Mouse (Mus musculus): ENCODE data around the gene Mfsd13b. TPM values are rescaled to one million over a fixed set of nuclear protein-coding genes. Genes with fewer than 3 reads are reported as not detected.

Gene Mfsd13b
- polyA plus RNA-seq, 1 experiment from 2014 or later: 0.45 TPM

DNA sequence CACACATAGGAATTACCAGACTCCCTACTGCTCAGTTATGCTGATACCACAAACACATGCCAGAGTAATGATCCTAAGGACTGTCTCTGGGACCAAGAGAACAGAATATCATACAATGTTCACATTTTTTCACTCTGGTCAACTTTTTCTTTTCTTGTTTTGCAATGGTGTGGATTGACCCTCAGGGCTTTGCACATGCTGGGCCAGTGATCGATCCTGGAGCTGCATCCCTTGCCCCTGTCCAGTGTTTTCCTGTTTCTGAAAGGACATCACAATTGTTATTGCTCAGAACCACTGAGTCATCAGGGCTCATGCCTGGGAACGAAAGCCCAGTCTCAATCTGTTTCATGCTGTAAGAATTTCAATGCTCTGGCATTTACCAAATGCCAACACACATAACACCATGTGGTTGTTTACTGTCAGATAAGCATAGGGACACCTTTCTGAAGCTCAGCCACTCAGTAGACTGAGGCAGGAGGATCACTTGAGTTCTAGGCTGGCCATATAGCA lies 16.8 kb downstream of the Mfsd13b start:
- H3K4me1 ChIP-seq (replicated peaks): no peaks in the 10 kb centered on the region
- no peak overlapping the region for H3K27ac ChIP-seq (replicated peaks)
- H3K27me3 ChIP-seq: no peaks in the 10 kb centered on the region
- no peak overlapping the region for H3K4me2 ChIP-seq
- H3K9ac ChIP-seq: no peak overlapping the region
- no peak for ATAC-seq (ENCODE audit: low read depth)
- WGBS: 76% methylated on average over 2 of the region's 2 CpGs
- no peak overlapping the region for H3K4me3 ChIP-seq
- no peaks in the 10 kb centered on the region for H3K36me3 ChIP-seq
- no peaks in the 10 kb centered on the region for H3K9me3 ChIP-seq

DNA sequence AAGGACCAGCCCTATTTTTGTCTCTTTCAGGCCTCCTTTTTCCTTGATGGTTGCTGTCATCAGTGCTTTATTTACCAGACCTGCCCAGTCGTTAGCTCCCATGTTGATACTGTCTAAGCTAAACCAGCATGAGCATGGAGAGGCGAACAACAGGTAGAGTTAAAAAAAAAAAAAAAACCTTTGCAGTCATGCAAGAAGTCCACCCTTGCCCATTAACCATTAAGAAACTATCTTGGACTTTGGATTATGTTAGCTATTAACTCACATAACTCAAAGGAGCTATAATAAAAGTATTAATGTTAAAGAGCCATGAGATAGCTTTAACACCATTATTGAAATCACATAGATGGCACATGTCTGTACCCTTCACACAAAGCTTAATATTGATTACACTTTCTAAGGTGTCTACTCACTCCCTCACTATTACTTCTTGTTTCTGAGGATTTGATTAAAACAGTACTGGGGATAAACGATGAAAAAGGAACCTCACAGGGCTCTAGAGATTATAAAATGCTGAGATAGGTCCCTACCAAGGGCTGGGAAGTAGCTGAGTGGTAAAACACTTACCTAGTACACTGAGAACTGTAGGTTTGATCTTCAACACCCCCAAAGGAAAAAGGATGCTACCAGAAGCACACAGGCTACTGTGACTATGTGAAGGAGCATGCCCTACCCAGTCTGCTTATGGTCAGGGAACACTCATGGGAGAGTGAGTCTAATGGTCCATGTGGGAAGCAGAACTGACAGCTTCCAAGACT lies 17.9 kb downstream of the Mfsd13b start:
- H3K36me3 ChIP-seq: no peaks in the 10 kb centered on the region
- H3K9ac ChIP-seq: no peak overlapping the region
- ATAC-seq (ENCODE audit: low read depth): no peak
- no peaks in the 10 kb centered on the region for H3K9me3 ChIP-seq
- no peak overlapping the region for H3K4me2 ChIP-seq
- WGBS: 74% methylated on average over 3 of the region's 3 CpGs
- H3K27ac ChIP-seq (replicated peaks): no peak overlapping the region
- no peak overlapping the region for H3K4me3 ChIP-seq
- no peaks in the 10 kb centered on the region for H3K27me3 ChIP-seq
- H3K4me1 ChIP-seq (replicated peaks): no peaks in the 10 kb centered on the region

DNA sequence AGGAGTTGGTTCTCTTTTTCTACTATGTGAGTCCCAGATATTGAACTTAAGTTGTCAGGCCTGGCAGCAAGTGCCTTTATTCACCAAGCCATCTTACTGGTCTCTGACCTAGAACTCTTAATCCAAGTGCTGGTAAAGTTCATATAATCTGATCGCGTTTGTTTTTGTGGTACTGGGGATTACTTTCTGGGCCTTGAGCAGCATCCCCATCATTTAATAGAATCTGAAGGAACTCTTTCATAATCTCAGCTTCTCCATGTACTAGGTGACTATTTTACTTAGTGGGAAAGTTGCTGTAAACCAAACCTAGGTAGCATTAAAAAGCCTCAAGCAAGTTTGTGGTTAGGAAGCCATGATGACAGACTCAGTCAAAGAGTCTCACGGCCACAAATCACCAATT lies 19.6 kb downstream of the Mfsd13b start:
- 82% methylated on average over 3 of the region's 3 CpGs for WGBS
- Histone ChIP-seq H3K36me3 (no peaks in the 10 kb centered on the region), H3K9ac (no peak overlapping the region), H3K27ac (replicated peaks) (no peak overlapping the region), H3K9me3 (no peaks in the 10 kb centered on the region), H3K27me3 (no peaks in the 10 kb centered on the region), H3K4me2 (no peak overlapping the region), H3K4me3 (no peak overlapping the region), H3K4me1 (replicated peaks) (no peaks in the 10 kb centered on the region)
- no peak for ATAC-seq (ENCODE audit: low read depth)

DNA sequence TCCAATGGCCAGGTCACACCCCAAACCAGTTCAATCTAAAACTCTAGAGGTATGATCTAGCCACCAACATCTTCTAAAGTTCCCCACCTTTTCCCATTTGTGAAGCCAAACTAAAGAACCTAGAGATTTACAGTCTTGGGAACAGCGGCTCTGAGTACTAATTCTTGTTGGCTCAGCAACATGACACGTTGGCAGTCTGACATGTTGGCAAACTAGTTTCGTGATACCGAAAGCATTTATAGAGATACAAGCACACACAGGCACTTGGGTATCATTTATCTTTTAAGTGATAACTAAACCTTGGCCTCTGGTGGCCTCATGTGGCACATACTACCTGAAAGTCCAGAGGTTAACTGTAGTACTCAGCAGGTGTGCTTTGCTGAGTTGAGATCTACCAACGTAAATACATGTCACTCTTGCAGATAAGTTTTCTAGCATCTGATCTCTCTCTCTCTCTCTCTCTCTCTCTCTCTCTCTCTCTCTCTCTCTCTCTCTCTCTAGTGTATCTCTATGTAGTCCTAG lies 20.2 kb downstream of the Mfsd13b start:
- Histone ChIP-seq H3K9me3 (no peaks in the 10 kb centered on the region), H3K4me1 (replicated peaks) (no peaks in the 10 kb centered on the region), H3K4me2 (no peak overlapping the region), H3K36me3 (no peaks in the 10 kb centered on the region), H3K4me3 (no peak overlapping the region), H3K9ac (no peak overlapping the region), H3K27ac (replicated peaks) (no peak overlapping the region), H3K27me3 (no peaks in the 10 kb centered on the region)
- no peak for ATAC-seq (ENCODE audit: low read depth)
- WGBS: 86% methylated on average over 5 of the region's 5 CpGs

DNA sequence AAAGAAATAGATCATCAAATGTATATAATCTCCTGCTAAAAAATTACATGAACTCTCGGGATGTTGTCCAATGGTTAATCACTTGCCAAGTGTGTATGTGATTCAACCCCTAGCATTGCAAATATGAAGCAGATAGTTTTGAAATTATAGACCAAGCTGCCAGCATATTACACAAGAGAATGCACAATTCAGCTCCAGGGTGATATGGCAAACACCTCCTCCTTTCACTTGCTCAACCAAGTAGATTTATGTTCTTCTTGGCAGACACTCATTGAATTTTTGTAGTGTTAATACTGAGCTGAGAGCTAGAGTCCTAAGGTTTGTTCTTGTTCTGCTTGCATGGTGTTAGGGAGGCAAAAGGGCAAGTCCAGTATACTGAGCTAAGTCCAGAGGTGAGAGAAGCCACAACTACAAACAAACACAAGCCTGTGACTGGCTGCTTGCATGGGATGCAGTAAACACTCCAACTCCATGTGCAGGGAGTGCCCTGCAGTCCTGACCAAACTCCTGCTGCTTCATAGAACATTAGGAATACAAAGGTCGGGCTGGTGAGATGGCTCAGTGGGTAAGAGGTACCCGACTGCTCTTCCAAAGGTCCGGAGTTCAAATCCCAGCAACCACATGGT lies 21.6 kb downstream of the Mfsd13b start:
- no peaks in the 10 kb centered on the region for H3K4me1 ChIP-seq (replicated peaks)
- H3K27ac ChIP-seq (replicated peaks): no peak overlapping the region
- H3K36me3 ChIP-seq: no peaks in the 10 kb centered on the region
- WGBS: 75% methylated on average over 4 of the region's 4 CpGs
- no peak overlapping the region for H3K4me3 ChIP-seq
- ATAC-seq (ENCODE audit: low read depth): no peak
- H3K9me3 ChIP-seq: no peaks in the 10 kb centered on the region
- no peak overlapping the region for H3K4me2 ChIP-seq
- no peak overlapping the region for H3K9ac ChIP-seq
- no peaks in the 10 kb centered on the region for H3K27me3 ChIP-seq

DNA sequence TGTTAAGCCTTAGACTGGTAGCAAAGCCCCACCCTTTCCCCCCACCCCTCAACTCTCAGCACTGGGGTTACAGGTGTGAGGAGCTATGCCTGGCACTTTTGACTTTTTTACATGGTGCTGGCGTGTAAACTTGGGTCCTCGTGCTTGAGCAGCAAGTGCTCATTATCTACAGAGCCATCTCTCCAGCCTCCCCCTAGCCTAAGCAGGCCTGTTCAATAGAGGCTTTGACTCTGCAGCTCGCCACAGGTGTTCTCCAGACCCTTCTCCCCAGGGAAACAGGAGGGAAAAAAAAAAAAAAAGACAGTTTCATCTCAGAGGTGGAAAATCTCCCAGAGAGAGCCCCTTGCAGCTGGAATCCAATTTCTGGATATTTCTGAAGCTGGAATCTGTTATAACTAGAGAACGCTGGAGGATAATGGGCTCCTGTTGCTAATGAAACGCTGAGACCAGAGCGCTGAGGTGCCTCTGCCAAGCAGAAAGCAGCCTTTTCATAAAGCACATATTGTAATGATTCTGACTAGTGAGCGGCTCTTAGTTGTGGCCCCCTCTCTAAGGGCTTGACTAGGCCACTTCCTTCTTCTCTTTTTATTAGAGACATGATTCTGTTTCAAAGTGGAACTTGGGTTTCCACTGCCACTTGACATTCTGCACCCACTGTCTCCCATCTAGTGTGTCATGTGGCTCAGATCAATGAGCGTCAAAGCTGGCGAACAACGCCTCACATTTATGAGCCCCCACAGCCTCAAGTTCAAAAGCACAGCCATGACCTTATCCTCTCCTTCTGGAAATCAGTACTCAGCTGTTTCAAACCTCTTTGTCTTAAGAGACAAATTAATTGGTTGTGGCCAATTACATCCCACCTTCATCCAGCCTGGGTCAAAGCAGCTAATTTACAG lies 29.7 kb downstream of the Mfsd13b start:
- H3K27me3 ChIP-seq: no peaks in the 10 kb centered on the region
- WGBS: 57% methylated on average over 10 of the region's 10 CpGs
- H3K36me3 ChIP-seq: no peaks in the 10 kb centered on the region
- no peak overlapping the region for H3K4me3 ChIP-seq
- no peak overlapping the region for H3K4me2 ChIP-seq
- H3K9ac ChIP-seq: no peak overlapping the region
- ATAC-seq (ENCODE audit: low read depth): no peak
- H3K4me1 ChIP-seq (replicated peaks): no peaks in the 10 kb centered on the region; the same call in 1 of the 2 replicates
- H3K9me3 ChIP-seq: no peaks in the 10 kb centered on the region
- H3K27ac ChIP-seq (replicated peaks): no peak overlapping the region

DNA sequence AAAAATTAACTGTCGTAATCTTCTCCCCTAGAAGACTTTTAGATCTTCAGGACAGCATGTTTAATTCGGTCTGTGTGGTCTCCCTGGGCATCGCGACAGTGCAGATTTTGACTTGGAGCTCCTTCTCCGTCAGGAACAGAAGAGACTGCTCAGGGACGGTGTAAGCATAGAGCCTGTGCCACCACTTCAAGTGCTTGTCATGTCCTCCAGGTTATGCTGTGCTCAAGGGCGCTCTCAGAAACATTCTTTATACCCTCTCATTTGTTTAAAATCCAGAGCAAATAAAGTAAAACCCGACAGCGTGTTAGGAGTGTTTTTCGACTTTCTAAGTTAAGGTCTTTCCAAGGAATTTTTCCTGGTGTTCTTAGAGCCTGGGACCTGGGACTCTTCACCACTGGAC lies 32.2 kb downstream of the Mfsd13b start:
- no peak overlapping the region for H3K27ac ChIP-seq (replicated peaks)
- no peaks in the 10 kb centered on the region for H3K36me3 ChIP-seq
- H3K4me3 ChIP-seq: no peak overlapping the region
- H3K4me2 ChIP-seq: no peak overlapping the region
- H3K27me3 ChIP-seq: no peaks in the 10 kb centered on the region
- no peaks in the 10 kb centered on the region; the same call in 1 of the 2 replicates for H3K4me1 ChIP-seq (replicated peaks)
- no peak for ATAC-seq (ENCODE audit: low read depth)
- H3K9me3 ChIP-seq: no peaks in the 10 kb centered on the region
- H3K9ac ChIP-seq: no peak overlapping the region
- WGBS: 94% methylated on average over 10 of the region's 10 CpGs

DNA sequence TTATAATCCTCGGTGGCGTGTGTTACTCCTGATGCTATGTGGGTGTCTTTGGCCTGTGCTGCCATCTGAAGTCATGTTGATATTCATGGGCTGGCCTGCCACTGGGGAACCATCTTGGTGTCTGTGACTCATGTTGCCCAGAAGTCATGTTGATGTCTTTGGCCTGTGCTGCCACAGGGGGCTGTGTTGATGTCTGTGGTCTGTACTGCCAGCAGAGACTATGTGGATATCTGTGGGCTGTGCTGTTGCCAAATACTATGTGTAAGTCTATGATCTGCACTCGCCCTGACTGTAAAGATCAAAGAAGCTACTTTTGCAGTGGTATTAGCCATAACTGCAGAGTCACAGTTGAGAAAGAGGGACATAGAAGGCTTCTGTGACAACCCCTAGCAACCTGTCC lies 36.5 kb downstream of the Mfsd13b start:
- no peak overlapping the region for H3K4me2 ChIP-seq
- no peaks in the 10 kb centered on the region for H3K9me3 ChIP-seq
- no peak overlapping the region for H3K9ac ChIP-seq
- ATAC-seq (ENCODE audit: low read depth): no peak
- no peak overlapping the region for H3K4me3 ChIP-seq
- H3K4me1 ChIP-seq (replicated peaks): no peaks in the 10 kb centered on the region
- no peaks in the 10 kb centered on the region for H3K27me3 ChIP-seq
- H3K36me3 ChIP-seq: no peaks in the 10 kb centered on the region
- 96% methylated on average over 3 of the region's 3 CpGs for WGBS
- H3K27ac ChIP-seq (replicated peaks): no peak overlapping the region

DNA sequence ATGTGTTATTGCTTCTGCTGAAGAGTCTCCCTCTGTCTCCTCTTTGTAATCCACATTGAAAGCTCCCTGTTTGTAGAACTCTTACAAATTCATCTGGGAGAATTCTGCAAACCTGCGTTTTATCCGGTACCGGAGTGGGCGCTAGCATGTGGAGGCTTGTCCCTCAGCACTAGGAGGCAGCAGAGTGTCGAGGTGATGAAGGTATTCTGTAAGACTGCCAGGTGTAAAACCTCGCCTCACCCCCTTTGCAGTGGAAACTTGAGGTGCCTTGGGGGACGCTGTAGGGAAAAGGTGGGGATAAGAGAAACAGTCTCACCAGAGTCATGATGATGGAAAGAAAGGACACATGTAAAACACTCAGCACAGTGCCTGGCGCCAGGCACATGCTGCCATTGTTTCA lies 38.0 kb downstream of the Mfsd13b start:
- Histone ChIP-seq H3K27ac (replicated peaks) (no peak overlapping the region), H3K4me2 (no peak overlapping the region), H3K4me3 (no peak overlapping the region), H3K4me1 (replicated peaks) (no peaks in the 10 kb centered on the region), H3K27me3 (no peaks in the 10 kb centered on the region), H3K9me3 (no peaks in the 10 kb centered on the region), H3K36me3 (no peaks in the 10 kb centered on the region), H3K9ac (no peak overlapping the region)
- WGBS: 43% methylated on average over 8 of the region's 8 CpGs
- no peak for ATAC-seq (ENCODE audit: low read depth)

DNA sequence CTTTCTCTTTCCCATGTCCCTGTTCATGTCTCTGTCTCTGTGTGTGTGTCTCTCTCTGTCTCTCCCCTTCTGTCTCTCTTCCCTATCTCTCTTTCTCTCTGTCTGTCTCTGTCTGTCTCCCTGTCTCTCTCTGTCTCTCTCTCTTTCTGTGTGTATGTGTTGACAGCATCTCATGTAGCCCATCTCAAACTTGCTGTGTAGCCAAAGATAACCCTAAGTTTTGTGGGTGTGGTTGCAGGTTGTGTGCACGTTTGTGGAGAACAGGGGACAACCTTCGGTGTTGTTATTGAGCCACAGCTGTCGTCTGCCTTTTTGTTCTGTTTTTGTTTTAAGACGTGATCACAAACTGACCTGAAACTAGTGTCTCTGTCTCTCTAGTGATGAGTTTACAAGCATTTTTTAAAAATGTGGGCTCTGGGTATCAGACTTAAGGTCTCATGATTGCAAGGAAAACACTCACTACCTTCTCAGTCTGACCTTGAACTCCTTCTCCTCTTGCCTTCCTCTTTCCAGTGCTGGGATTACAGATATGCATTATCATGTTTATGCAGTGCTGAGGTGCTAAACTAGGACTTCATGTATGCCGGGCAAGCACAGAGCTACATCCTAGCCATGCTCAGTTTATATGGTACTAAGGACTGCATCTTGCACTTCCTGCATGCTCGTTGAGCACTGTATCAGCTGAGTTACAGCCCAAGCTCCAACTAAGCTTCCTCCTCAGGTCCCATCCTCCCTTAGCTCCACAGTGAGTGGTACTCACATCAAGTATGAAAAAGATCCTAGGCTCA lies 43.1 kb downstream of the Mfsd13b start:
- no peaks in the 10 kb centered on the region for H3K9me3 ChIP-seq
- H3K27ac ChIP-seq (replicated peaks): no peak overlapping the region
- H3K27me3 ChIP-seq: peaks cover 8% of the 10 kb centered on the region
- H3K4me1 ChIP-seq (replicated peaks): no peaks in the 10 kb centered on the region
- no peaks in the 10 kb centered on the region for H3K36me3 ChIP-seq
- no peak overlapping the region for H3K9ac ChIP-seq
- no peak for ATAC-seq (ENCODE audit: low read depth)
- no peak overlapping the region for H3K4me3 ChIP-seq
- WGBS: 80% methylated on average over 6 of the region's 6 CpGs
- no peak overlapping the region for H3K4me2 ChIP-seq

DNA sequence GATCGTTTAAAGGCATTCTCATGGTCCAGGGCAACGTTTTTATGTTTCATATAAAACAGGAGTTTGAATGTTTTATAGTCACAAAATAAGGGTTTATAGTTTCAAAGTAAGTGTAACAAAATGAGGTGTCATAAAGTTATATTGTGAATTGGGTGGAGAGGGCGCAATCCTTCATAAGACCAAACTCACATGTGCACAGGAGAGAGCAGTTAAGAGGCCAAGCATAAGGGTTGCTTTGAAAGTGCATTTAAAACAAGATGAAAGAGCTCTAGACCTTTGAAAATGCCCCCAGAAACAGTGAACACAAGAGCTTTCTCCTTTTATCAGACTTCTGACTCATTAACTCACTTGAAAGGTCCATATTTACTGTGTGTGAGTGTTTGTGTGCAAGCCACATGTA lies 44.0 kb downstream of the Mfsd13b start:
- Histone ChIP-seq H3K9me3 (no peaks in the 10 kb centered on the region), H3K4me2 (no peak overlapping the region), H3K27ac (replicated peaks) (no peak overlapping the region), H3K4me3 (no peak overlapping the region), H3K36me3 (no peaks in the 10 kb centered on the region), H3K4me1 (replicated peaks) (no peaks in the 10 kb centered on the region), H3K27me3 (peaks cover 14% of the 10 kb centered on the region), H3K9ac (no peak overlapping the region)
- WGBS: 64% methylated on average over 3 of the region's 3 CpGs
- no peak for ATAC-seq (ENCODE audit: low read depth)

Data from neural tube, embryonic 13.5 days (tissue).